Mouse (Mus musculus): Measurements from ENCODE around the gene Tollip. TPM values are rescaled to one million over a fixed set of nuclear protein-coding genes. Genes with fewer than 3 reads are reported as not detected.

The Tollip gene
- polyA plus RNA-seq, 1 experiment from 2014 or later: 59.8 TPM

DNA sequence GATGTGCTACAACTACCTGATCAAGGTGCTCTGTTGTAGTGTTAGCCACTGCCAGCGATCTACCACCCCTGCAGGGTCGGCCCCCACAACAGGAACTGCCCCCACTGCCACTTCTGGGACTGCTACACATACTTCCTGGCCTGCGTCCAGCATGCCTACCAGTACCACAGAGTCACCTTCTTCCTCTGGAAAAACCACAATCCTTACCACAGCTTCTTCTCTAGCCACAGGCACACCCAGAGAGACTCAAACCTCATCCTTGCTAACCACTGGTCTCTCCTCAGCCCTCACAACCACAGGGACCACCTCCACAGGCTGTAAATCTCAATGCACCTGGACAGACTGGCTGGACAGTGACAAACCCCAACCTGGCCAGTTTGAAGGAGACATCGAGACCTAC lies 57.3 kb downstream of the Tollip start:
- no peak overlapping the region for H3K27ac ChIP-seq (ENCODE audit: low read depth, low read length)
- H3K4me3 ChIP-seq (ENCODE audit: low read depth, low read length): no peak overlapping the region
- no peak for ATAC-seq (replicated peaks; ENCODE audit: low FRiP score)
- H3K9me3 ChIP-seq (ENCODE audit: control insufficient read depth, low read length): no peaks in the 10 kb centered on the region
- H3K9ac ChIP-seq (ENCODE audit: low read length): no peak overlapping the region
- no peak overlapping the region for H3K4me2 ChIP-seq (ENCODE audit: low read depth, low read length, severe bottlenecking)
- no peaks in the 10 kb centered on the region for H3K27me3 ChIP-seq (ENCODE audit: control insufficient read depth, insufficient read depth, low read length)
- DNase-seq (ENCODE audit: low spot score): no peak
- 86% methylated on average over 4 of the region's 4 CpGs for WGBS
- no peaks in the 10 kb centered on the region for H3K36me3 ChIP-seq (ENCODE audit: control insufficient read depth, insufficient read depth, low read length)
- no peaks in the 10 kb centered on the region for H3K4me1 ChIP-seq (replicated peaks; ENCODE audit: control insufficient read depth, insufficient read depth, low read length)

DNA sequence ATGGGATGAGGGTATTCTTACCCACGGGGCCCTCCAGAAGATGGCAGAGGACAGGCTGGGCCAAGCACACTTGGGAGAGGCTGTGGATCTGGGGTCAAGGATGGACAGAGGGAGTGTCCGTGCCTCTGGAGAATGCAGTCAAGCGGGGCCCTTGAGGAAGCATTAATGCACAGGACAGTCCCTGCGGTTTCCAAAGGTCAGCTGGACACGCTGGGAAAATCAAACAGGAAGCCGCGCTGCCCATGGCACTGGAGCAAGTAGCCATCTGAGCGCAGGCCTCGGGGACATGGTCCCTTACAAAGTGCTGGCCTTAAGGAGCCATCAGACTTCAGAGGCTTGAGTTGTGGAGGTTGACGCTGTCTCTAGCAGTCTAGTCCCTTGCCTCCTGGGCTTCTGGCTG lies 78.0 kb downstream of the Tollip start:
- no peak for DNase-seq (ENCODE audit: low spot score)
- Histone ChIP-seq H3K4me2 (ENCODE audit: low read depth, low read length, severe bottlenecking) (no peak overlapping the region), H3K27me3 (ENCODE audit: control insufficient read depth, insufficient read depth, low read length) (no peaks in the 10 kb centered on the region), H3K4me1 (replicated peaks; ENCODE audit: control insufficient read depth, insufficient read depth, low read length) (no peaks in the 10 kb centered on the region), H3K9me3 (ENCODE audit: control insufficient read depth, low read length) (no peaks in the 10 kb centered on the region), H3K4me3 (ENCODE audit: low read depth, low read length) (no peak overlapping the region), H3K27ac (ENCODE audit: low read depth, low read length) (no peak overlapping the region), H3K9ac (ENCODE audit: low read length) (no peak overlapping the region), H3K36me3 (ENCODE audit: control insufficient read depth, insufficient read depth, low read length) (no peaks in the 10 kb centered on the region)
- WGBS: 90% methylated on average over 10 of the region's 10 CpGs
- ATAC-seq (replicated peaks; ENCODE audit: low FRiP score): no peak

DNA sequence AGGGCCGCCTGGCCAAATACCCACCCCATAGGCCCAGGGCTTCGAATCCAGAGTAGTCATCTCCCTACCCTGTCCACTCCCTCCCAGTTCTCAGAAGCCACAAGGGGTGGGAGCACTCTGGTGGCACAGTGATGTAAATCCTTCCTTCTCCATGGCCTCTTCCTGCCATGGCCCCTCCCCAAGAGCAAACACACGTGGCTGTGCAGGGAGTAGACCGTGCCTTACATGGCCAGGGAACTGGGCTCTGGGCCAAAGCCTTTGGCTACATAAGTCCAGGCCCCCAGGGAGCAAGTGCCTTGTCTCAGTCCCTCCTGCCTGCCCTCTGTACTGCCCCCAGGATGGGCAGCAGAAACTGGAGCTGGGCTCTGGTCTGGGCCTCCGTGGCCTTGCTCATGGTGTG lies 79.5 kb downstream of the Tollip start, which contains the start of gene Muc5b:
Gene Muc5b, plus strand, starts transcription at position 292 of the 400 bp plus-strand sequence.
- no peak for ATAC-seq (replicated peaks; ENCODE audit: low FRiP score)
- Histone ChIP-seq H3K4me1 (replicated peaks; ENCODE audit: control insufficient read depth, insufficient read depth, low read length) (no peaks in the 10 kb centered on the region), H3K36me3 (ENCODE audit: control insufficient read depth, insufficient read depth, low read length) (no peaks in the 10 kb centered on the region), H3K27me3 (ENCODE audit: control insufficient read depth, insufficient read depth, low read length) (no peaks in the 10 kb centered on the region), H3K4me3 (ENCODE audit: low read depth, low read length) (no peak within 1 kb of the TSS), H3K9me3 (ENCODE audit: control insufficient read depth, low read length) (no peaks in the 10 kb centered on the region), H3K9ac (ENCODE audit: low read length) (no peak within 1 kb of the TSS), H3K4me2 (ENCODE audit: low read depth, low read length, severe bottlenecking) (no peak within 1 kb of the TSS), H3K27ac (ENCODE audit: low read depth, low read length) (no peak within 1 kb of the TSS)
- 71% methylated on average over 5 of the region's 5 CpGs for WGBS
- no peak for DNase-seq (ENCODE audit: low spot score)

DNA sequence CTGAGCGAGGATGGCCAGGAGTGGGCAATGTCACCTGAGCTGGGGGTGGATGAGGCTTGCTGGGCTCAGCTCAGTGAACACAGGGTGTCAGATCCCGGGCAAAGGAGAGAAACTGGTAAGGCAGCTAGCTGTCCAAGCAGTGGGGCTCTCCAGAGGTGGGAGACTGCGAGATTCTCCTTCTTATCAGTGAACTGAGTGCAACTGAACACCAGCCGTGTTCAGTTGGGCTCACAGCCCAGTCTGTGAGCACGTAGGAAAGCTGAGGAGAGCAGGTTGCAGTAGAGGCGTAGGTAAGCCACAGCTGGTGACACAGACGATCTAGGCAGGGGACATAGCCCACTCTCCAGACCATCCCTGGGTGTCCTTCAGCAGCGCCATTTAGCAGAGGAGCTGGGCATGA lies 81.9 kb downstream of the Tollip start:
- H3K36me3 ChIP-seq (ENCODE audit: control insufficient read depth, insufficient read depth, low read length): no peaks in the 10 kb centered on the region
- no peaks in the 10 kb centered on the region for H3K9me3 ChIP-seq (ENCODE audit: control insufficient read depth, low read length)
- no peaks in the 10 kb centered on the region for H3K27me3 ChIP-seq (ENCODE audit: control insufficient read depth, insufficient read depth, low read length)
- DNase-seq (ENCODE audit: low spot score) (no peak), ATAC-seq (replicated peaks; ENCODE audit: low FRiP score) (no peak)
- no peak overlapping the region for H3K27ac ChIP-seq (ENCODE audit: low read depth, low read length)
- H3K4me3 ChIP-seq (ENCODE audit: low read depth, low read length): no peak overlapping the region
- H3K4me2 ChIP-seq (ENCODE audit: low read depth, low read length, severe bottlenecking): no peak overlapping the region
- no peak overlapping the region for H3K9ac ChIP-seq (ENCODE audit: low read length)
- 88% methylated on average over 8 of the region's 8 CpGs for WGBS
- no peaks in the 10 kb centered on the region for H3K4me1 ChIP-seq (replicated peaks; ENCODE audit: control insufficient read depth, insufficient read depth, low read length)

DNA sequence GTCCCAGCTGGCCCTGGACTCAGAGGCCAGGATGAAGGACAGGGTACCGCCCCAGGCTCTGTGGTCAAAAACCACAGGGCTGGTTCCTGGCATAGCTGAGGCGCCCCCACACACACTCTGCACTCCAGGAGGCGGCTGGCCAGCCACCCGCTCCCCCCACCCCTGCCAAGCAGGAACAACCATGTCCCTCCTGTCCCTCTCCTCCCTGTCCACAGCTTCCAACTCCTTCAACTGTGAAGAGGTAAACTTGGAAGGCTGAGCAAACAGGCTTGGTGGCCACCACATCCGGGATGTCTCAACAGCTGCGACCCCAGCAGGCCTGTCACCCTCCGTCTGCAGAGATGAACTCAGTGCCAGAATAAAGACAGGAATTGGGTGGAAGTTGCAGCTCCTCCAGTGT lies 82.4 kb downstream of the Tollip start:
- Histone ChIP-seq H3K9me3 (ENCODE audit: control insufficient read depth, low read length) (no peaks in the 10 kb centered on the region), H3K9ac (ENCODE audit: low read length) (no peak overlapping the region), H3K4me2 (ENCODE audit: low read depth, low read length, severe bottlenecking) (no peak overlapping the region), H3K4me3 (ENCODE audit: low read depth, low read length) (no peak overlapping the region), H3K4me1 (replicated peaks; ENCODE audit: control insufficient read depth, insufficient read depth, low read length) (no peaks in the 10 kb centered on the region), H3K27ac (ENCODE audit: low read depth, low read length) (no peak overlapping the region), H3K36me3 (ENCODE audit: control insufficient read depth, insufficient read depth, low read length) (no peaks in the 10 kb centered on the region), H3K27me3 (ENCODE audit: control insufficient read depth, insufficient read depth, low read length) (no peaks in the 10 kb centered on the region)
- WGBS: 83% methylated on average over 7 of the region's 7 CpGs
- no peak for DNase-seq (ENCODE audit: low spot score)
- ATAC-seq (replicated peaks; ENCODE audit: low FRiP score): no peak

Other genes with a start within 250 kb of the Tollip start
- 0.15 and 0.67 TPM in 2 replicates for gene Muc2, start 228.2 kb downstream of the Tollip start, polyA plus RNA-seq (2014; fragmentation: Nextera tagmentation; extraction: Ambion mirVana)
- not detected in 2 replicates for gene Muc5ac, start 129.5 kb downstream of the Tollip start, polyA plus RNA-seq (2014; fragmentation: Nextera tagmentation; extraction: Ambion mirVana)
- gene Muc5b, start 79.4 kb downstream of the Tollip start, polyA plus RNA-seq (2014; fragmentation: Nextera tagmentation; extraction: Ambion mirVana): 0.03 TPM in 1 of 2 replicates, not detected in the other
- gene Brsk2, start 31.2 kb upstream of the Tollip start, polyA plus RNA-seq (2014; fragmentation: Nextera tagmentation; extraction: Ambion mirVana): 13.8 and 15.5 TPM in 2 replicates
- 52.9 and 55.9 TPM in 2 replicates for gene Mob2, start 142.6 kb upstream of the Tollip start, polyA plus RNA-seq (2014; fragmentation: Nextera tagmentation; extraction: Ambion mirVana)
- 22.6 and 28.1 TPM in 2 replicates for gene Dusp8, start 177.3 kb upstream of the Tollip start, polyA plus RNA-seq (2014; fragmentation: Nextera tagmentation; extraction: Ambion mirVana)
- 0.31 TPM in 1 of 2 replicates, not detected in the other for gene Gm45618, start 202.2 kb upstream of the Tollip start, polyA plus RNA-seq (2014; fragmentation: Nextera tagmentation; extraction: Ambion mirVana)
- gene Gm39115, start 217.5 kb upstream of the Tollip start, polyA plus RNA-seq (2014; fragmentation: Nextera tagmentation; extraction: Ambion mirVana): not detected in 2 replicates
- gene Gm45337, start 226.1 kb upstream of the Tollip start, polyA plus RNA-seq (2014; fragmentation: Nextera tagmentation; extraction: Ambion mirVana): not detected in 2 replicates
- gene Gm29735, start 238.6 kb upstream of the Tollip start, polyA plus RNA-seq (2014; fragmentation: Nextera tagmentation; extraction: Ambion mirVana): not detected in 2 replicates
- not detected in 2 replicates for gene Gm4553, start 247.2 kb upstream of the Tollip start, polyA plus RNA-seq (2014; fragmentation: Nextera tagmentation; extraction: Ambion mirVana)